Mouse (Mus musculus) ES-Bruce4 (cell line): ENCODE results near the gene Phlda2.

Source experiments
- CTCF ChIP-seq: IDR thresholded peaks from one replicate; pipeline ENCODE4 v1.8.1; 2011; ENCODE audit warnings: low read depth, low read length
- EP300 ChIP-seq: IDR thresholded peaks from 2 replicates; pipeline ENCODE4 v1.6.1; 2011; ENCODE audit warnings: low read depth, low read length; ENCODE audit not compliant: insufficient read depth
- POLR2A ChIP-seq: IDR thresholded peaks from one replicate; pipeline ENCODE4 v1.8.1; 2011; ENCODE audit warnings: low read length; ENCODE audit not compliant: insufficient read depth

GRCm38 (mm10) chr7:143503926-143504325 lies 976 bp upstream of the Phlda2 start:
- TF ChIP-seq POLR2A (no peak), EP300 (no peak), CTCF (no peak)
